Mouse (Mus musculus) gastrocnemius, adult 18-20 months (tissue): ENCODE results near the gene Cyp4f37. TPM values are rescaled to one million over a fixed set of nuclear protein-coding genes. Genes with fewer than 3 reads are reported as not detected.
"Not testable (repeated sequence)": the region's sequence is repeated elsewhere in the genome, so short reads cannot be mapped to it uniquely, and the experiment has no call there.

Experiments used
- DNase-seq: peaks from one replicate; pipeline ENCODE4 v3.0.0; 2021; ENCODE audit warnings: low spot score
- long read RNA-seq, 2 experiments: library from polyadenylated mRNA; stranded (forward); transcript quantifications; one replicate each; pipeline ENCODE4 v2.0.0; 2021
- total RNA-seq, 2 experiments: library from RNA; stranded (reverse); gene quantifications; 2 replicates each; pipeline ENCODE4 v1.2.3; 2021

The Cyp4f37 gene
- total RNA-seq: not detected
- long read RNA-seq, experiment 1: 0 reads
- long read RNA-seq, experiment 2: 0 reads

GRCm38 (mm10) chr17:32621018-32621417, at the start of gene Cyp4f37:
Gene Cyp4f37 (plus strand): TSS chr17:32621309.
- not testable (repeated sequence) for DNase-seq

GRCm38 (mm10) chr17:32573286-32573685, 47.8 kb upstream of the Cyp4f37 start:
- DNase-seq: not testable (repeated sequence)

- DNase-seq: no peak
Measured at GRCm38 (mm10) chr17:32577496-32578186, 43.5 kb upstream of the Cyp4f37 start.

- DNase-seq: no peak
Measured at GRCm38 (mm10) chr17:32596494-32596893, 24.6 kb upstream of the Cyp4f37 start.

GRCm38 (mm10) chr17:32608055-32608454, 13.1 kb upstream of the Cyp4f37 start:
- DNase-seq: no peak

GRCm38 (mm10) chr17:32610231-32610630, 10.9 kb upstream of the Cyp4f37 start:
- not testable (repeated sequence) for DNase-seq

GRCm38 (mm10) chr17:32610896-32611295, 10.2 kb upstream of the Cyp4f37 start:
- DNase-seq: no peak

- DNase-seq: no peak
Measured at GRCm38 (mm10) chr17:32612417-32612816, 8.7 kb upstream of the Cyp4f37 start.

- no peak for DNase-seq
Measured at GRCm38 (mm10) chr17:32617252-32617651, 3.9 kb upstream of the Cyp4f37 start.

GRCm38 (mm10) chr17:32629726-32630125, 8.6 kb downstream of the Cyp4f37 start:
- DNase-seq: not testable (repeated sequence)

- DNase-seq: no peak
Measured at GRCm38 (mm10) chr17:32631936-32632335, 10.8 kb downstream of the Cyp4f37 start.

GRCm38 (mm10) chr17:32634242-32634971, 13.3 kb downstream of the Cyp4f37 start:
- DNase-seq: not testable (repeated sequence)

- peak; percentile 61 for DNase-seq
Measured at GRCm38 (mm10) chr17:32634972-32635314, 13.8 kb downstream of the Cyp4f37 start.

GRCm38 (mm10) chr17:32636341-32636740, 15.2 kb downstream of the Cyp4f37 start:
- no peak for DNase-seq

- DNase-seq: no peak
Measured at GRCm38 (mm10) chr17:32637151-32637550, 16.0 kb downstream of the Cyp4f37 start.

- no peak for DNase-seq
Measured at GRCm38 (mm10) chr17:32646631-32647030, 25.5 kb downstream of the Cyp4f37 start.

GRCm38 (mm10) chr17:32653860-32654259, 32.8 kb downstream of the Cyp4f37 start:
- no peak for DNase-seq

GRCm38 (mm10) chr17:32657041-32657440, 35.9 kb downstream of the Cyp4f37 start:
- no peak for DNase-seq

- no peak for DNase-seq
Measured at GRCm38 (mm10) chr17:32658246-32658645, 37.1 kb downstream of the Cyp4f37 start.

GRCm38 (mm10) chr17:32658712-32659111, 37.6 kb downstream of the Cyp4f37 start, which contains the start of gene Cyp4f40:
Gene Cyp4f40 (plus strand): TSS chr17:32658900.
- no peak for DNase-seq

GRCm38 (mm10) chr17:32673976-32674375, 52.9 kb downstream of the Cyp4f37 start:
- DNase-seq: no peak

- DNase-seq: no peak
Measured at GRCm38 (mm10) chr17:32676040-32676635, 55.0 kb downstream of the Cyp4f37 start.
